Mouse (Mus musculus) liver, adult 2 months (tissue): ENCODE results near the gene Sox6. TPM values are rescaled to one million over a fixed set of nuclear protein-coding genes. Genes with fewer than 3 reads are reported as not detected.

ENCODE experiments used
- DNase-seq: peaks from one replicate; pipeline ENCODE4 v3.0.0-alpha.2; 2011; ENCODE audit warnings: low read depth, low spot score; ENCODE audit errors: extremely low read depth
- H3K27ac ChIP-seq: fragments of 200-500 bp; replicated peaks from 2 replicates; pipeline ENCODE4 v1.5.1; 2012; ENCODE audit warnings: low read depth, mild to moderate bottlenecking, control low read depth, inconsistent platforms, low read length; ENCODE audit not compliant: insufficient read depth
- H3K27me3 ChIP-seq: fragments of 200-500 bp; 2 replicates; pipeline ENCODE4 v1.6.1; 2012; ENCODE audit warnings: mild to moderate bottlenecking, moderate library complexity, low read length, inconsistent platforms; ENCODE audit not compliant: control insufficient read depth, insufficient read depth
- H3K36me3 ChIP-seq: fragments of 200-500 bp; 2 replicates; pipeline ENCODE4 v1.6.1; 2012; ENCODE audit warnings: low read length, inconsistent platforms; ENCODE audit not compliant: control insufficient read depth, insufficient read depth
- H3K4me1 ChIP-seq: fragments of 200-500 bp; 2 replicates; pipeline ENCODE4 v1.6.1; 2011; ENCODE audit warnings: low read length; ENCODE audit not compliant: control insufficient read depth, insufficient read depth
- H3K4me3 ChIP-seq: fragments of 200-500 bp; 2 replicates; pipeline ENCODE4 v1.5.1; 2011; ENCODE audit warnings: low read depth, mild to moderate bottlenecking, control low read depth, low read length, moderate library complexity; ENCODE audit not compliant: insufficient read depth
- H3K79me2 ChIP-seq: fragments of 200-500 bp; 2 replicates; pipeline ENCODE4 v1.6.1; 2012; ENCODE audit warnings: inconsistent platforms, mild to moderate bottlenecking, low read length, moderate library complexity; ENCODE audit not compliant: control insufficient read depth, insufficient read depth
- H3K9ac ChIP-seq: fragments of 200-500 bp; 2 replicates; pipeline ENCODE4 v1.6.1; 2012; ENCODE audit warnings: low read depth, mild to moderate bottlenecking, control low read depth, inconsistent platforms, low read length
- CTCF ChIP-seq: fragments of 200-500 bp; IDR thresholded peaks from 2 replicates; pipeline ENCODE4 v1.5.1; 2011; ENCODE audit warnings: low read depth, low read length, control low read depth
- POLR2A ChIP-seq: fragments of 200-500 bp; IDR thresholded peaks from 2 replicates; pipeline ENCODE4 v1.6.1; 2011; ENCODE audit warnings: low read length, control low read depth; ENCODE audit not compliant: insufficient read depth; ENCODE audit errors: extremely low read depth
- WGBS: fragments of 180-500 bp; shearing (Covaris S2); methylation state at CpG from one replicate; pipeline ENCODE4 v1.1.7; 2018; 5-methylcytosine and 5-hydroxymethylcytosine counted together
- polyA plus RNA-seq: library from polyadenylated mRNA; depleted of rRNA; stranded (reverse); fragments of >200 nt; gene quantifications from 2 replicates; pipeline ENCODE4 v1.2.3, GENCODE M21; 2012
- total RNA-seq: library from RNA; depleted of rRNA; stranded (reverse); fragments of >200 nt; gene quantifications from 2 replicates; pipeline ENCODE4 v1.2.3, GENCODE M21; 2014

Sox6 gene
- total and polyA plus RNA-seq, 2 experiments = 16.0 to 34.8 TPM

GRCm38 (mm10) chr7:116032596-116033307, 5.8 kb downstream of the Sox6 start:
- no peak for TF ChIP-seq POLR2A
- TF ChIP-seq CTCF = peak; percentile 54; the same call in 1 of the 2 replicates
- H3K4me3 ChIP-seq = peak overlapping the region; percentile 57
- 0 out of 2 replicates have a peak, but pooled peaks cover 2% of the 10 kb centered on the region for H3K4me1 ChIP-seq
- no peak overlapping the region for H3K27ac ChIP-seq
- H3K9ac ChIP-seq = no peak overlapping the region; the same call in 1 of the 2 replicates
- peaks cover 4% of the 10 kb centered on the region for H3K27me3 ChIP-seq
- no peaks in the 10 kb centered on the region for H3K79me2 ChIP-seq
- no peaks in the 10 kb centered on the region for H3K36me3 ChIP-seq
- DNase-seq = peak; percentile 73
- 0% methylated on average over 11 of the region's 11 CpGs for WGBS

- H3K27me3 ChIP-seq = no peaks in the 10 kb centered on the region
- no peak for TF ChIP-seq CTCF
- TF ChIP-seq POLR2A = 0 out of 2 replicates have a peak, but pooled peaks have one; percentile 12
- peak; percentile 70 for DNase-seq
- H3K4me3 ChIP-seq = peak overlapping the region; percentile 57
- under 1% methylated on average over 65 of the region's 65 CpGs for WGBS
- no peaks in the 10 kb centered on the region for H3K36me3 ChIP-seq
- H3K27ac ChIP-seq = peak overlapping the region; percentile 34; the same call in 1 of the 2 replicates
- H3K9ac ChIP-seq = peak overlapping the region; percentile 62
- H3K79me2 ChIP-seq = no peaks in the 10 kb centered on the region
- 0 out of 2 replicates have a peak, but pooled peaks cover 2% of the 10 kb centered on the region for H3K4me1 ChIP-seq
These were observed 6.6 kb downstream of the Sox6 start for GRCm38 (mm10) chr7:116031718-116032595.

GRCm38 (mm10) chr7:116031388-116031717, 7.2 kb downstream of the Sox6 start:
- Histone ChIP-seq H3K4me3 (peak overlapping the region; percentile 57; the same call in 1 of the 2 replicates), H3K27me3 (no peaks in the 10 kb centered on the region), H3K9ac (peak overlapping the region; percentile 62; the same call in 1 of the 2 replicates), H3K36me3 (no peaks in the 10 kb centered on the region), H3K27ac (no peak overlapping the region), H3K4me1 (0 out of 2 replicates have a peak, but pooled peaks cover under 1% of the 10 kb centered on the region), H3K79me2 (no peaks in the 10 kb centered on the region)
- TF ChIP-seq CTCF = no peak
- no peak for TF ChIP-seq POLR2A
- peak; percentile 15 for DNase-seq
- WGBS = 11% methylated on average over 14 of the region's 14 CpGs

- Histone ChIP-seq H3K4me3 (no peak overlapping the region), H3K27ac (no peak overlapping the region), H3K4me1 (no peaks in the 10 kb centered on the region), H3K9ac (no peak overlapping the region; the same call in 1 of the 2 replicates), H3K36me3 (no peaks in the 10 kb centered on the region), H3K79me2 (no peaks in the 10 kb centered on the region), H3K27me3 (no peaks in the 10 kb centered on the region)
- TF ChIP-seq POLR2A (no peak), CTCF (no peak)
- WGBS = 76% methylated on average over 26 of the region's 26 CpGs
- no peak for DNase-seq
These were observed 7.8 kb downstream of the Sox6 start for GRCm38 (mm10) chr7:116030597-116031387.

GRCm38 (mm10) chr7:116029991-116030390, 8.6 kb downstream of the Sox6 start:
- Histone ChIP-seq H3K36me3 (no peaks in the 10 kb centered on the region), H3K9ac (no peak overlapping the region), H3K4me1 (no peaks in the 10 kb centered on the region), H3K27me3 (no peaks in the 10 kb centered on the region), H3K79me2 (no peaks in the 10 kb centered on the region), H3K27ac (no peak overlapping the region), H3K4me3 (no peak overlapping the region)
- DNase-seq = no peak
- TF ChIP-seq CTCF (no peak), POLR2A (no peak)
- WGBS = 87% methylated on average over 3 of the region's 3 CpGs
